Mouse (Mus musculus): ENCODE results near the gene Ldha.

Ldha gene

DNA sequence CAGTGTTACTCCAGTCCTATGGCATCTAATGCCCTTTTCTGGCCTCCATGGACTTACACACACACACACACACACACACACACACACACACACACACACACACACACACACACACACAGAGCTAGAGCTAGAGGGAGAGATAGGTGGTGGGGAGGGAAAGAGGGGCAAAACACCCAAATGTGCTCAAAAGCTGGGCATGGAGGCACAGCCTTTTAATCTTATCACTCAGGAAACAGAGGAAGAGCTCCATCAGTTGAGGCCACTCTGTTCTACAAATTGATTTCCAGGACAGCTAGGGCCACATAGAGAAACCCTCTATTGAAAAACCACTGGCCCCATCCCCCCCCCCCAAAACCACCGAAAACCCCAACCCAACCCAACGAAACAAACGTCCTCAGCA is 42.0 kb downstream of the Ldha start:
- no peak for DNase-seq

DNA sequence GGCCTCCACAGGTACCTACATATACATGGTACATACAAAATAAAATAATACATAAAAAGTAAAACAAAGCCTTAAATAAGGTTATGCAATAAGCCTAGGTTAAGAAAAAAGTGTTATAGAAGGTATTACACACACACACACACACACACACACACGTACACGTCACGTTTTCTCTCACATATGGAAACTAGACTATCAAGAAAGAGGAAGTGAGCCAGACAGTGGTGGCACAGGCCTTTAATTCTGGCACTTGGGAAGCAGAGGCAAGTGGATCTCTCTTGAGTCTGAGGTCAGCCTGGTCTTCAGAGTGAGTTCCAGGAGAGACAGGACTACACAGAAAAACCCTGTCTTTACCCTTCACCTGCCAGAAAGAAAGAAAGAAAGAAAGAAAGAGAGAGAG is 54.2 kb downstream of the Ldha start:
- no peak for DNase-seq

DNA sequence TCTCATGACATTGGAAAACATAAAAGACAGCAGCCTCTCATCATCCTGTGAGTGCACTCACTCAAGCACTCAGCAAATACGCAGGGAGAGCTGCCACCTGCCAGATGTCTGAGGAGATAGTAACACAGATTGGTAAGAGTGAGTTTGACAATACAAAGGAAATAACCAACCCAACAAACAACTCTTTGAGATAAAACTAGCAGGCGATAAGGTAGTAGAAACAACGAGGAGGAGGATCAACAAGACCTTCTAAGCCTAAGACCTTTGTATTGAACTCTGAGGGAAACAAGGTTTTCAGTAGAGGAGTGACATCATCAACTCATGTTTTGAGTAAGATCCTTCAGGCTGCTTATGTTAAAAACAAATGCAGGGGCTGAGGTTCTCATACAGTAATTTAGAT is 58.1 kb downstream of the Ldha start:
- DNase-seq = no peak

Measured in kidney, postnatal 10 days (tissue).